Mouse (Mus musculus): ENCODE data around the gene Lck. TPM values are rescaled to one million over a fixed set of nuclear protein-coding genes. Genes with fewer than 3 reads are reported as not detected.
A peak's percentile ranks its signal among the peaks of the same experiment; 100 is the strongest.

The Lck gene
- polyA plus RNA-seq, 1 experiment = 0.68 TPM

DNA sequence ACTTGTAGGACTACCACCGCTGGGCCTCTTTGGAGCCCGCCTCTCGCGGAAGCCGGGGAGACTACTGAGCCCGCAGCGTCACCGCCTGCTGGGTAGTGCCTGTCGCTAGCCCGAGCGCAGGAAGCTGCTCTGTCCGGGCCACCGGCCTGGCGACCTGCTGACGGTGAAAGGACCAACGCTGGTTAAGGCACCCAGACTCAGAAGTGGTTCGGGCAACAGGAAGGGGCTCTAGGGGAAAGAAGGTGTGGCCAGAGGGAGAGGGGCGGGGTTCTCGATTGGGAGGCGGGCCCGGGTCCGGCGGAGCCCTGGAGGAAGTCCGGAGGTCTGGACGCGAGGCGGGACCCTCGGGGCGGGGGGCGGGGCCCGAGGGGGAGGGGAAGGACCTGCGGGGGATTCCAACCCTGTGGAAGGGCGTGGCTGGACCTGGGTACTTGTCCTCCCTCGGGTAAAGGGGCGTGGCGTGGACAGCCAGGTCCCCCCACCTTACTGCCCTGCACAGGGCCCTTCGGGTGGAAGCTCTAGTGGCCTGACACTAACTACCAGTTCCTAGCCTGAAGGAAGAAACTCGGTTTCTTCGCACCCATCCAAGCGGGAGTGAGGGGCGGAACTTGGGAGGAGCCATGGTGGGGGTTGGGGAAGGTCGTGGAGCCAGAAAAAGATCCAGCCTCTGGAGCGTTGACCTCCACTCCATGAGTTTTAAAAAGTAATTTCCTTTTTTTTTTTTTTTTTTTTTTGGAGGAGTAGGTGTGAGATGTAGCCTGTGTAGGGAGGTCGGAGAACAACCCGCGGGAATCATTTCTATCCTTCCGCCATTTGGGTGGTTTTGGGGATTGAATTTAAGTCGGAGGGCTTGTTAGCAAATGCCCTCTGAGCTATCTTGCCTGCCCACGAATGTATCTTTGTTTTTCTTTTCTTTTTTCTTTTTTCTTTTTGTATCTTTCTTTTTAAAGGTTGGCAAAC lies 72.6 kb downstream of the Lck start:
- H3K27ac ChIP-seq (ENCODE audit: insufficient read depth, low read depth, low read length) = peak overlapping the region; percentile 65
- no peak for TF ChIP-seq CTCF (IDR thresholded peaks at IDR 0.05; ENCODE audit: low read depth, low read length)
- no peak for TF ChIP-seq POLR2A (IDR thresholded peaks at IDR 0.05; ENCODE audit: borderline replicate concordance, low read depth, low read length)
- H3K4me1 ChIP-seq (ENCODE audit: control insufficient read depth, insufficient read depth, low read length) = peaks cover 76% of the 10 kb centered on the region
- H3K4me3 ChIP-seq (ENCODE audit: insufficient read depth, low read length) = peak overlapping the region; percentile 61

- no peak for TF ChIP-seq POLR2A (IDR thresholded peaks at IDR 0.05; ENCODE audit: borderline replicate concordance, low read depth, low read length)
- TF ChIP-seq CTCF (IDR thresholded peaks at IDR 0.05; ENCODE audit: low read depth, low read length) = no peak
- Histone ChIP-seq H3K27ac (ENCODE audit: insufficient read depth, low read depth, low read length) (peak overlapping the region; percentile 65; the same call in 1 of the 2 replicates), H3K4me1 (ENCODE audit: control insufficient read depth, insufficient read depth, low read length) (peaks cover 79% of the 10 kb centered on the region), H3K4me3 (ENCODE audit: insufficient read depth, low read length) (no peak overlapping the region)
Measured at GRCm38 (mm10) chr4:129500017-129500416, 73.4 kb downstream of the Lck start.

GRCm38 (mm10) chr4:129498941-129499340 lies 74.5 kb downstream of the Lck start:
- peaks cover 70% of the 10 kb centered on the region for H3K4me1 ChIP-seq (ENCODE audit: control insufficient read depth, insufficient read depth, low read length)
- TF ChIP-seq CTCF (IDR thresholded peaks at IDR 0.05; ENCODE audit: low read depth, low read length) = no peak
- TF ChIP-seq POLR2A (IDR thresholded peaks at IDR 0.05; ENCODE audit: borderline replicate concordance, low read depth, low read length) = no peak
- H3K27ac ChIP-seq (ENCODE audit: insufficient read depth, low read depth, low read length) = peak overlapping the region; percentile 15; the same call in 1 of the 2 replicates
- no peak overlapping the region for H3K4me3 ChIP-seq (ENCODE audit: insufficient read depth, low read length)

Other genes starting within 250 kb of the Lck start
- 137 and 148 TPM in 2 replicates for gene Rbbp4, start 238.3 kb downstream of the Lck start, polyA plus RNA-seq (2012; ENCODE audit: insufficient read depth, insufficient read length, missing spikeins)
- gene Zbtb8os, start 237.9 kb downstream of the Lck start, polyA plus RNA-seq (2012; ENCODE audit: insufficient read depth, insufficient read length, missing spikeins) = 70.2 and 76.9 TPM in 2 replicates
- 3.6 and 4.4 TPM in 2 replicates for gene Zbtb8a, start 195.5 kb downstream of the Lck start, polyA plus RNA-seq (2012; ENCODE audit: insufficient read depth, insufficient read length, missing spikeins)
- not detected in 2 replicates for gene Zbtb8b, start 132.8 kb downstream of the Lck start, polyA plus RNA-seq (2012; ENCODE audit: insufficient read depth, insufficient read length, missing spikeins)
- 37.3 and 42.3 TPM in 2 replicates for gene Bsdc1, start 112.1 kb downstream of the Lck start, polyA plus RNA-seq (2012; ENCODE audit: insufficient read depth, insufficient read length, missing spikeins)
- gene Tssk3, start 82.6 kb downstream of the Lck start, polyA plus RNA-seq (2012; ENCODE audit: insufficient read depth, insufficient read length, missing spikeins) = not detected in 2 replicates
- not detected in 2 replicates for gene Fam229a, start 82.5 kb downstream of the Lck start, polyA plus RNA-seq (2012; ENCODE audit: insufficient read depth, insufficient read length, missing spikeins)
- 157 and 166 TPM in 2 replicates for gene Marcksl1, start 60.1 kb downstream of the Lck start, polyA plus RNA-seq (2012; ENCODE audit: insufficient read depth, insufficient read length, missing spikeins)
- 75.2 and 83.9 TPM in 2 replicates for gene Hdac1, start 30.9 kb downstream of the Lck start, polyA plus RNA-seq (2012; ENCODE audit: insufficient read depth, insufficient read length, missing spikeins)
- 1.2 and 2.6 TPM in 2 replicates for gene Fam167b, start 4.9 kb upstream of the Lck start, polyA plus RNA-seq (2012; ENCODE audit: insufficient read depth, insufficient read length, missing spikeins)
- gene Eif3i, start 27.0 kb upstream of the Lck start, polyA plus RNA-seq (2012; ENCODE audit: insufficient read depth, insufficient read length, missing spikeins) = 105 and 119 TPM in 2 replicates
- gene Tmem234, start 27.0 kb upstream of the Lck start, polyA plus RNA-seq (2012; ENCODE audit: insufficient read depth, insufficient read length, missing spikeins) = 137 and 140 TPM in 2 replicates
- 1.8 and 2.3 TPM in 2 replicates for gene Dcdc2b, start 40.6 kb upstream of the Lck start, polyA plus RNA-seq (2012; ENCODE audit: insufficient read depth, insufficient read length, missing spikeins)
- gene Iqcc, start 45.5 kb upstream of the Lck start, polyA plus RNA-seq (2012; ENCODE audit: insufficient read depth, insufficient read length, missing spikeins) = 13.6 and 14.0 TPM in 2 replicates
- gene Ccdc28b, start 50.3 kb upstream of the Lck start, polyA plus RNA-seq (2012; ENCODE audit: insufficient read depth, insufficient read length, missing spikeins) = 39.0 and 42.3 TPM in 2 replicates
- gene Txlna, start 67.4 kb upstream of the Lck start, polyA plus RNA-seq (2012; ENCODE audit: insufficient read depth, insufficient read length, missing spikeins) = 39.8 and 45.7 TPM in 2 replicates
- 35.1 and 42.0 TPM in 2 replicates for gene Kpna6, start 99.1 kb upstream of the Lck start, polyA plus RNA-seq (2012; ENCODE audit: insufficient read depth, insufficient read length, missing spikeins)
- 10.7 and 12.8 TPM in 2 replicates for gene Tmem39b, start 123.2 kb upstream of the Lck start, polyA plus RNA-seq (2012; ENCODE audit: insufficient read depth, insufficient read length, missing spikeins)
- gene Khdrbs1, start 168.7 kb upstream of the Lck start, polyA plus RNA-seq (2012; ENCODE audit: insufficient read depth, insufficient read length, missing spikeins) = 67.0 and 67.1 TPM in 2 replicates
- 365 TPM in 2 replicates for gene Ptp4a2, start 237.6 kb upstream of the Lck start, polyA plus RNA-seq (2012; ENCODE audit: insufficient read depth, insufficient read length, missing spikeins)

All from bone marrow macrophage, adult 2 months (primary cell).